In genomic region chr2:49516011-49516410, GRCm38 (mm10) we compare ENCODE assay signal across 23 mouse cellular contexts.
A peak's percentile ranks its signal among the peaks of the same experiment; 100 is the strongest.
DNase-seq lines count a peak whose midpoint lies in the region; ATAC-seq and TF ChIP-seq lines count a peak whose summit lies in the region.
"Had no signal": no experiment of that assay in that cellular context is flagged by ENCODE, and none has a peak within 500 bp of the region (broad histone marks: within the 10 kb centered on the region; RNA-seq: fewer than 3 reads in every experiment).

No protein-coding gene starts in this region.

- H3K4me3 ChIP-seq in liver, adult 2 months (ENCODE audit: insufficient read depth, low read depth, low read length), result no peak overlapping the region
- no peak overlapping the region for H3K4me3 ChIP-seq in liver, embryonic 12.5 days
- H3K4me3 ChIP-seq: embryonic facial prominence, embryonic 12.5 days; hindbrain, embryonic 15.5 days; limb, embryonic 12.5 days; liver, embryonic 13.5 days; megakaryocyte, embryonic 14.5 days; midbrain, embryonic 13.5 days had no signal

- TF ChIP-seq CTCF in liver, adult 2 months (IDR thresholded peaks at IDR 0.05; ENCODE audit: low read depth, low read length), result no peak

- H3K4me2 ChIP-seq in liver, embryonic 12.5 days, result no peak overlapping the region
- H3K4me2 ChIP-seq: embryonic facial prominence, embryonic 12.5 days; hindbrain, embryonic 15.5 days; limb, embryonic 12.5 days; liver, embryonic 13.5 days; midbrain, embryonic 13.5 days had no signal

- H3K4me1 ChIP-seq in liver, adult 2 months (ENCODE audit: control insufficient read depth, insufficient read depth, low read length), result peaks cover 9% of the 10 kb centered on the region
- H3K4me1 ChIP-seq in liver, embryonic 12.5 days, result no peaks in the 10 kb centered on the region
- H3K4me1 ChIP-seq: embryonic facial prominence, embryonic 12.5 days; megakaryocyte, embryonic 14.5 days had no signal

- H3K27me3 ChIP-seq in liver, adult 2 months (ENCODE audit: control insufficient read depth, insufficient read depth, low read length), result no peaks in the 10 kb centered on the region
- H3K27me3 ChIP-seq in liver, embryonic 12.5 days (replicated peaks), result no peaks in the 10 kb centered on the region
- H3K27me3 ChIP-seq: embryonic facial prominence, embryonic 12.5 days; hindbrain, embryonic 15.5 days; limb, embryonic 12.5 days; liver, embryonic 13.5 days; megakaryocyte, embryonic 14.5 days; midbrain, embryonic 13.5 days had no signal

- peak overlapping the region; percentile 52 for H3K27ac ChIP-seq in liver, adult 2 months (replicated peaks; ENCODE audit: insufficient read depth, low read depth, low read length)
- H3K27ac ChIP-seq in liver, embryonic 12.5 days, result no peak overlapping the region
- H3K27ac ChIP-seq: embryonic facial prominence, embryonic 12.5 days; hindbrain, embryonic 15.5 days; kidney, postnatal 0 days; limb, embryonic 12.5 days; liver, embryonic 13.5 days; midbrain, embryonic 13.5 days had no signal

- H3K9ac ChIP-seq in liver, adult 2 months (ENCODE audit: low read depth, low read length), result no peak overlapping the region
- no peak overlapping the region for H3K9ac ChIP-seq in liver, embryonic 12.5 days
- H3K9ac ChIP-seq: embryonic facial prominence, embryonic 12.5 days; forebrain, postnatal 0 days; hindbrain, embryonic 15.5 days; limb, embryonic 12.5 days; liver, embryonic 13.5 days; midbrain, embryonic 13.5 days had no signal

- no peak for ATAC-seq in liver, embryonic 12.5 days
- ATAC-seq: activated CD4-positive, CD25-positive, alpha-beta regulatory T cell, adult 4 months; forebrain, postnatal 0 days; midbrain, embryonic 13.5 days had no signal

- 42% methylated on average over 2 of the region's 2 CpGs for WGBS in liver, adult 2 months
- WGBS in liver, embryonic 12.5 days (ENCODE audit: insufficient replicate concordance), result 85% methylated on average over 2 of the region's 2 CpGs

- intact Hi-C loops in gastrocnemius, postnatal 14 days (cut with DNase I; ENCODE audit: low total_unique reads), result no loop called here
- intact Hi-C loops in heart, postnatal 10 days (cut with DNase I), result no loop called here

- H3K79me2 ChIP-seq in liver, adult 2 months (ENCODE audit: control insufficient read depth, insufficient read depth, low read length), result peaks cover 5% of the 10 kb centered on the region; the same call in 1 of the 2 replicates

- H3K9me3 ChIP-seq in liver, embryonic 12.5 days (replicated peaks), result no peaks in the 10 kb centered on the region
- H3K9me3 ChIP-seq: embryonic facial prominence, embryonic 12.5 days; hindbrain, embryonic 15.5 days; limb, embryonic 12.5 days; liver, embryonic 13.5 days; megakaryocyte, embryonic 14.5 days; midbrain, embryonic 13.5 days had no signal

- H3K36me3 ChIP-seq in liver, adult 2 months (ENCODE audit: control insufficient read depth, insufficient read depth, low read length), result no peaks in the 10 kb centered on the region
- H3K36me3 ChIP-seq in liver, embryonic 12.5 days, result peaks cover 10% of the 10 kb centered on the region
- H3K36me3 ChIP-seq: embryonic facial prominence, embryonic 12.5 days; hindbrain, embryonic 15.5 days; midbrain, embryonic 13.5 days had no signal

- TF ChIP-seq POLR2A in liver, adult 2 months (IDR thresholded peaks at IDR 0.05; ENCODE audit: extremely low read depth, insufficient read depth, low read length), result no peak

- DNase-seq in gastrocnemius, adult 18-20 months (ENCODE audit: low spot score), result peak; percentile 54
- no peak for DNase-seq in gastrocnemius, postnatal 14 days
- DNase-seq in liver, adult 2 months (ENCODE audit: extremely low read depth, low read depth, low spot score), result peak; percentile 62
- peak; percentile 43 to 45 for DNase-seq in heart, postnatal 10 days
- no peak for DNase-seq in left cerebral cortex, adult 8-10 months (ENCODE audit: low spot score in 2 of 2)
- DNase-seq in layer of hippocampus, adult 9-10 months (ENCODE audit: low spot score), result no peak
- DNase-seq: adrenal gland, postnatal 10 days; cerebellum, adult 18-20 months; cerebellum, postnatal 14 days; forebrain, postnatal 0 days; liver, embryonic 13.5 days; lung, adult 2 months; lung, postnatal 14 days; right cerebral cortex, postnatal 14 days; thymus, postnatal 36 days had no signal

Comparison
In these comparisons a context has a peak if more than half of its experiments do, and no peak if none do; other contexts are left out.
1. DNase-seq: peak in gastrocnemius, adult 18-20 months (single experiment), liver, adult 2 months (single experiment) and heart, postnatal 10 days (2 of 2); none in gastrocnemius, postnatal 14 days (single experiment), left cerebral cortex, adult 8-10 months (0 of 2) and layer of hippocampus, adult 9-10 months (single experiment).